Mouse (Mus musculus): ENCODE measurements around the gene Gm10961. TPM values are rescaled to one million over a fixed set of nuclear protein-coding genes. Genes with fewer than 3 reads are reported as not detected.
A peak's percentile ranks its signal among the peaks of the same experiment; 100 is the strongest.

The Gm10961 gene
- polyA plus RNA-seq, 1 experiment from 2014 or later, result not detected

- ATAC-seq (replicated peaks; ENCODE audit: low FRiP score, low read depth), result no peak
- no peak overlapping the region for H3K4me2 ChIP-seq (ENCODE audit: low read length)
- no peak overlapping the region for H3K27ac ChIP-seq
- DNase-seq (ENCODE audit: low spot score), result no peak
- H3K9ac ChIP-seq (ENCODE audit: low read depth, low read length), result no peak overlapping the region
- no peaks in the 10 kb centered on the region for H3K9me3 ChIP-seq (replicated peaks; ENCODE audit: low read length)
- TF ChIP-seq CTCF (IDR thresholded peaks at IDR 0.05; ENCODE audit: low read depth), result no peak
- 78% methylated on average over 6 of the region's 6 CpGs for WGBS
- H3K4me3 ChIP-seq (replicated peaks; ENCODE audit: low read depth, low read length), result no peak overlapping the region
- H3K36me3 ChIP-seq (ENCODE audit: insufficient read depth, low read length), result peaks cover 66% of the 10 kb centered on the region
- H3K4me1 ChIP-seq (replicated peaks; ENCODE audit: insufficient read depth, low read length), result no peaks in the 10 kb centered on the region
- no peaks in the 10 kb centered on the region for H3K27me3 ChIP-seq (ENCODE audit: insufficient read depth, low read length)
These were observed 36.3 kb downstream of the Gm10961 start for GRCm38 (mm10) chr3:107667426-107667825.

GRCm38 (mm10) chr3:107668786-107669185 is 37.7 kb downstream of the Gm10961 start:
- no peak for ATAC-seq (replicated peaks; ENCODE audit: low FRiP score, low read depth)
- 85% methylated on average over 7 of the region's 7 CpGs for WGBS
- Histone ChIP-seq H3K4me3 (replicated peaks; ENCODE audit: low read depth, low read length) (no peak overlapping the region), H3K9me3 (replicated peaks; ENCODE audit: low read length) (no peaks in the 10 kb centered on the region), H3K4me2 (ENCODE audit: low read length) (no peak overlapping the region), H3K4me1 (replicated peaks; ENCODE audit: insufficient read depth, low read length) (no peaks in the 10 kb centered on the region), H3K27ac (no peak overlapping the region), H3K36me3 (ENCODE audit: insufficient read depth, low read length) (peaks cover 69% of the 10 kb centered on the region), H3K27me3 (ENCODE audit: insufficient read depth, low read length) (no peaks in the 10 kb centered on the region), H3K9ac (ENCODE audit: low read depth, low read length) (no peak overlapping the region)
- no peak for TF ChIP-seq CTCF (IDR thresholded peaks at IDR 0.05; ENCODE audit: low read depth)
- no peak for DNase-seq (ENCODE audit: low spot score)

DNA sequence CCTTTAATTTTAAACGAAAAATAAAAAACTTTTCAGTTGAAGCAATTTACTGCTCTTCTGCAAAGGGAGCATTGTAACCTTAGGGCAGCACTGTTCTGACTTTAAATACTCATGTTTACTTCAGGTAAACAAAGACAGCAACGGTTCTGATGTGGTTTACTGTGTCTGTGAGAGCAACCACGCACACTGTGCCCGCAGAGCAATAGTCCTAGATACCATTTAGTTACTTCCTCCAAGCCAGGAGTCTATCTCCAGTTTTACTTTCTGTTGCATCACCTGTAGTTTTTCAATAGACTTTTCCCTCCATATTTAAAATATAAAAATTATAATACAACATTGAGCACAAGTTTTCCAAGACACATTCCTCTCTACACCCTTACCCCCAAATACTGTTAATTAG is 39.4 kb downstream of the Gm10961 start:
- WGBS, result 88% methylated on average over 4 of the region's 4 CpGs

DNA sequence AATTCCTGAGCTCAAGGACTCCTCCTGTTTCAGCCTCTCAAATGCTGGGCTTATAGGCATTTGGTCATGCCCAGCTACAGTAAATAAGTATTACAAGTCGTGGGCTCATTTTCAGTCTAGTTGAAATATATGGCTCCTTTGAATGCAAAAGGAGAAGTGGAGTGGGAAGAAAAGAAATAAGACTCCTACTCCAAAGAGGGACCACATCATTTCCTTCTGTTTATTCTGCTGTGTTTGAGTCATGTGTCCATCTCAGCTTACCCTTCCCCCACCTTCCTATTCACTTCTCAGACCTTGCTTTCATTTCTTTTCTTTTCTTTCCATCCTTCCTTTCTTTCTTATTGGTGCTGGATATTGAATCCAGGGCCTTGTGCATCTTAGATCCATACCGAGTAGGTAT is 40.4 kb downstream of the Gm10961 start:
- H3K9ac ChIP-seq (ENCODE audit: low read depth, low read length), result no peak overlapping the region
- no peaks in the 10 kb centered on the region for H3K9me3 ChIP-seq (replicated peaks; ENCODE audit: low read length)
- TF ChIP-seq CTCF (IDR thresholded peaks at IDR 0.05; ENCODE audit: low read depth), result no peak

More for the DNA sequence above, 39.4 kb downstream of the Gm10961 start:
- H3K9me3 ChIP-seq (replicated peaks; ENCODE audit: low read length), result no peaks in the 10 kb centered on the region
- TF ChIP-seq CTCF (IDR thresholded peaks at IDR 0.05; ENCODE audit: low read depth), result no peak
- H3K4me1 ChIP-seq (replicated peaks; ENCODE audit: insufficient read depth, low read length), result no peaks in the 10 kb centered on the region
- no peak overlapping the region for H3K27ac ChIP-seq
- ATAC-seq (replicated peaks; ENCODE audit: low FRiP score, low read depth) (no peak), DNase-seq (ENCODE audit: low spot score) (no peak)
- no peak overlapping the region for H3K4me2 ChIP-seq (ENCODE audit: low read length)
- H3K27me3 ChIP-seq (ENCODE audit: insufficient read depth, low read length), result no peaks in the 10 kb centered on the region
- H3K4me3 ChIP-seq (replicated peaks; ENCODE audit: low read depth, low read length), result no peak overlapping the region
- no peak overlapping the region for H3K9ac ChIP-seq (ENCODE audit: low read depth, low read length)
- peaks cover 76% of the 10 kb centered on the region for H3K36me3 ChIP-seq (ENCODE audit: insufficient read depth, low read length)

GRCm38 (mm10) chr3:107680790-107681576 is 49.9 kb downstream of the Gm10961 start:
- H3K27me3 ChIP-seq (ENCODE audit: insufficient read depth, low read length), result no peaks in the 10 kb centered on the region
- TF ChIP-seq CTCF (IDR thresholded peaks at IDR 0.05; ENCODE audit: low read depth), result no peak
- DNase-seq (ENCODE audit: low spot score), result peak; percentile 91
- no peak overlapping the region for H3K9ac ChIP-seq (ENCODE audit: low read depth, low read length)
- ATAC-seq (replicated peaks; ENCODE audit: low FRiP score, low read depth), result no peak
- WGBS, result 30% methylated on average over 7 of the region's 7 CpGs
- H3K9me3 ChIP-seq (replicated peaks; ENCODE audit: low read length), result no peaks in the 10 kb centered on the region
- H3K4me2 ChIP-seq (ENCODE audit: low read length), result peak overlapping the region; percentile 25
- H3K4me1 ChIP-seq (replicated peaks; ENCODE audit: insufficient read depth, low read length), result peaks cover 14% of the 10 kb centered on the region; the same call in 1 of the 2 replicates
- peak overlapping the region; percentile 57 for H3K27ac ChIP-seq
- H3K36me3 ChIP-seq (ENCODE audit: insufficient read depth, low read length), result no peaks in the 10 kb centered on the region
- no peak overlapping the region for H3K4me3 ChIP-seq (replicated peaks; ENCODE audit: low read depth, low read length)

More for the DNA sequence above, 40.4 kb downstream of the Gm10961 start:
- 92% methylated on average over 2 of the region's 2 CpGs for WGBS
- Histone ChIP-seq H3K27me3 (ENCODE audit: insufficient read depth, low read length) (no peaks in the 10 kb centered on the region), H3K27ac (no peak overlapping the region), H3K4me3 (replicated peaks; ENCODE audit: low read depth, low read length) (no peak overlapping the region), H3K36me3 (ENCODE audit: insufficient read depth, low read length) (peaks cover 70% of the 10 kb centered on the region), H3K4me1 (replicated peaks; ENCODE audit: insufficient read depth, low read length) (no peaks in the 10 kb centered on the region), H3K4me2 (ENCODE audit: low read length) (no peak overlapping the region)
- ATAC-seq (replicated peaks; ENCODE audit: low FRiP score, low read depth), result no peak
- no peak for DNase-seq (ENCODE audit: low spot score)

Other genes starting within 250 kb of the Gm10961 start
- 0.08 and 0.12 TPM in 2 replicates for gene Kcnc4, start 171.8 kb upstream of the Gm10961 start, polyA plus RNA-seq (2015; fragmentation: Nextera tagmentation; extraction: Ambion mirVana)
- 4.2 and 4.9 TPM in 2 replicates for gene Slc6a17, start 113.3 kb upstream of the Gm10961 start, polyA plus RNA-seq (2015; fragmentation: Nextera tagmentation; extraction: Ambion mirVana)
- gene Ubl4b, start 76.2 kb upstream of the Gm10961 start, polyA plus RNA-seq (2015; fragmentation: Nextera tagmentation; extraction: Ambion mirVana), result not detected in 2 replicates
- 0.09 TPM in 2 replicates for gene Alx3, start 36.3 kb upstream of the Gm10961 start, polyA plus RNA-seq (2015; fragmentation: Nextera tagmentation; extraction: Ambion mirVana)
- 34.4 and 34.9 TPM in 2 replicates for gene Strip1, start 372 bp downstream of the Gm10961 start, polyA plus RNA-seq (2015; fragmentation: Nextera tagmentation; extraction: Ambion mirVana)
- gene Ahcyl1, start 65.2 kb downstream of the Gm10961 start, polyA plus RNA-seq (2015; fragmentation: Nextera tagmentation; extraction: Ambion mirVana), result 79.2 and 81.5 TPM in 2 replicates
- gene Csf1, start 129.1 kb downstream of the Gm10961 start, polyA plus RNA-seq (2015; fragmentation: Nextera tagmentation; extraction: Ambion mirVana), result 7.8 and 8.7 TPM in 2 replicates
- gene Eps8l3, start 245.9 kb downstream of the Gm10961 start, polyA plus RNA-seq (2015; fragmentation: Nextera tagmentation; extraction: Ambion mirVana), result 0.13 TPM in 1 of 2 replicates, not detected in the other

Measured in kidney, postnatal 0 days (tissue).